Mouse (Mus musculus) megakaryocyte, embryonic 14.5 days (primary cell): ENCODE results near the gene Dgat2l6.

ENCODE experiments used
- FLI1 ChIP-seq: IDR thresholded peaks from 2 replicates; pipeline ENCODE4 v1.6.1; 2012; ENCODE audit warnings: low read length, inconsistent platforms, mixed read lengths
- GATA1 ChIP-seq: IDR thresholded peaks from 3 replicates; pipeline ENCODE4 v1.6.1; 2012; ENCODE audit warnings: mixed read lengths, low read length, inconsistent platforms, borderline replicate concordance

- TF ChIP-seq GATA1 (no peak), FLI1 (no peak)
These were observed 16.5 kb upstream of the Dgat2l6 start for GRCm38 (mm10) chrX:100508164-100508563.
